Mouse (Mus musculus) adrenal gland, adult 18-20 months (tissue): ENCODE measurements at regions not wholly inside any gene's neighbourhood (a gene's known extent, or its start where the extent isn't known, plus 50 kb on each side); places are given as distances from the start of the nearest gene placed in this dataset.
A peak's percentile ranks its signal among the peaks of the same experiment; 100 is the strongest.

Experiments used
- DNase-seq, 2 experiments: peaks; one replicate each; pipeline ENCODE4 v3.0.0; 2021 to 2022; ENCODE audit warnings: low spot score in 2 of 2
- microRNA-seq, 2 experiments: library from miRNA; unstranded; fragments of <30 nt; microRNA quantifications; one replicate each; pipeline ENCODE4 v1.2.0; 2021; ENCODE audit warnings: borderline number of aligned reads in 2 of 2

- DNase-seq: no peak
Measured at GRCm38 (mm10) chr8:44094818-44095217, 385.0 kb upstream of the Adam34 start.

- DNase-seq: no peak
Measured at GRCm38 (mm10) chr8:44093491-44093890, 383.6 kb upstream of the Adam34 start.

- DNase-seq: no peak
Measured at GRCm38 (mm10) chr8:44082057-44082456, 372.2 kb upstream of the Adam34 start.

GRCm38 (mm10) chr8:44058846-44059245 is 349.0 kb upstream of the Adam34 start:
- no peak for DNase-seq

GRCm38 (mm10) chr8:44042572-44043355 is 332.9 kb upstream of the Adam34 start:
- no peak for DNase-seq

GRCm38 (mm10) chr8:44034211-44034610 is 324.4 kb upstream of the Adam34 start:
- no peak for DNase-seq

GRCm38 (mm10) chr8:44031376-44031775 is 321.5 kb upstream of the Adam34 start:
- DNase-seq: no peak

- DNase-seq: no peak
Measured at GRCm38 (mm10) chr8:44030972-44031371, 321.1 kb upstream of the Adam34 start.

- DNase-seq: no peak
Measured at GRCm38 (mm10) chr8:44027738-44028137, 317.9 kb upstream of the Adam34 start.

GRCm38 (mm10) chr8:44025926-44026325 is 316.1 kb upstream of the Adam34 start:
- peak; percentile 19 to 52 for DNase-seq

GRCm38 (mm10) chr8:44024028-44024427 is 314.2 kb upstream of the Adam34 start:
- no peak for DNase-seq

Small RNA genes in the stretch of these regions (microRNA-seq; reads per million reads assigned to microRNA genes)
- 0 reads per million in 2 experiments for gene Gm24591
